Mouse (Mus musculus): ENCODE data around the gene Ttc39d. TPM values are rescaled to one million over a fixed set of nuclear protein-coding genes. Genes with fewer than 3 reads are reported as not detected.
A peak's percentile ranks its signal among the peaks of the same experiment; 100 is the strongest.
"Not testable (repeated sequence)": the region's sequence is repeated elsewhere in the genome, so short reads cannot be mapped to it uniquely, and the experiment has no call there.

The Ttc39d gene
- polyA plus RNA-seq, 1 experiment from 2014 or later, result 0.16 TPM

DNA sequence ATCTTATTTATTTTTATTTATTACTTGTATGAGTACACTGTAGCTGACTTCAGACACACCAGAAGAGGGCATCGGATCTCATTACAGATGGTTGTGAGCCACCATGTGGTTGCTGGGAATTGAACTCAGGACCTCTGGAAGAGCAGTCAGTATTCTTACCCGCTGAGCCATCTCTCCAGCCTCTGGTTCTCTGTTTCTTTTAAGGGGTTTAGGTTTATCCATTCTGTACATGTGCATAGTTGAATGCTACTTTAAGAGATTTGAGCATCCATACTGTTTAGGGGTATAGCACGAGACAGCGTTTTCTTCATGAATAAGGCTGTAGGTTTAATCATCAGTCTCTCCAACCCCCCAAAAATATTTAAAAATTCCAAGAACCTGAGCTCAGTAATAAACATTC lies 6.7 kb downstream of the Ttc39d start:
- 85% methylated on average over 4 of the region's 4 CpGs for WGBS
- not testable (repeated sequence) for H3K4me1 ChIP-seq (replicated peaks); DNase-seq (ENCODE audit: low spot score); H3K9me3 ChIP-seq; H3K36me3 ChIP-seq; H3K4me3 ChIP-seq; H3K27me3 ChIP-seq (ENCODE audit: insufficient read depth, poor library complexity, severe bottlenecking); H3K27ac ChIP-seq

DNA sequence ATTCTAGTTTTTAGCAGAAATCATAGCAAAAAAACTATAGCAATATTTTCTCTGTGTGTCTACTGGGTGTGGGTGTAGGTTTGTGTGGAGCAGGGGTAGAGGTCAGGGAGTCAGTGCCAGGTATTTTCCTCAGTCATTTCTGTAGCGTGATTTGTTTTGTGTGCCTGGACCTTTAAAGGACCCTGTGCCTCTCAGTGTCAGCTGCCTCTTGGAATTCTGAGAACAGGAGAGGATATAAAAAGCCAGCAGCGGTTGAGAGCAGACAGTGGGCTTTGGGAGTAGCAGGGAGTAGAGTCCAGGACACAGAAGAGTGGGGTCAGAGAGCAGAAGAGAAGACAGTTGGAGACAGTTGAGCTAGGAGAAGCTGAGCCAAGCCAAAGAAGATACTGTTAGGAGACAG lies 12.9 kb downstream of the Ttc39d start:
- H3K27ac ChIP-seq, result no peak overlapping the region
- H3K4me3 ChIP-seq, result no peak overlapping the region
- no peaks in the 10 kb centered on the region for H3K27me3 ChIP-seq (ENCODE audit: insufficient read depth, poor library complexity, severe bottlenecking)
- DNase-seq (ENCODE audit: low spot score), result no peak
- no peaks in the 10 kb centered on the region for H3K9me3 ChIP-seq
- WGBS, result 73% methylated on average over 2 of the region's 2 CpGs
- no peaks in the 10 kb centered on the region for H3K36me3 ChIP-seq
- peaks cover 7% of the 10 kb centered on the region for H3K4me1 ChIP-seq (replicated peaks)

DNA sequence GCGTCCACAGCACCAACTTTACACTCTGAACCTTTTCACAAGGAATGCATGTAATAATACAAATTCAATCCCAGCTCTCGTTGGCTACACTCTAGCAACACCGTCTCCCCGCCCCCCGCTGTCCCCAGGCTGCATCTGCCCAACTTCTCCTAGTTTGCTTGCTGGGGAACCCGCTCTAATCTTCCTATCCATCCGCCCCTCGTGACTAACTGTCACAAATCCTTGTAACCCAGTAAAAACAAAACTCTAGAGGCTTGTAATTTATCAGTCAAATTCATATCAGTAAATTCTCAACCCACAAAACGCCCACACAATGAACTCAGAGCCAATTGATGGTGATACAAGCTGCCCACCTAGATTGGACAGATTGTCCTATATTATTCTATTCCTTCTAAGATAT lies 13.9 kb downstream of the Ttc39d start:
- H3K4me1 ChIP-seq (replicated peaks), result peaks cover 11% of the 10 kb centered on the region
- no peak overlapping the region for H3K4me3 ChIP-seq
- DNase-seq (ENCODE audit: low spot score), result no peak
- no peaks in the 10 kb centered on the region for H3K27me3 ChIP-seq (ENCODE audit: insufficient read depth, poor library complexity, severe bottlenecking)
- H3K27ac ChIP-seq, result no peak overlapping the region
- 67% methylated on average over 9 of the region's 9 CpGs for WGBS
- H3K9me3 ChIP-seq, result no peaks in the 10 kb centered on the region
- H3K36me3 ChIP-seq, result 0 out of 2 replicates have a peak, but pooled peaks cover under 1% of the 10 kb centered on the region

DNA sequence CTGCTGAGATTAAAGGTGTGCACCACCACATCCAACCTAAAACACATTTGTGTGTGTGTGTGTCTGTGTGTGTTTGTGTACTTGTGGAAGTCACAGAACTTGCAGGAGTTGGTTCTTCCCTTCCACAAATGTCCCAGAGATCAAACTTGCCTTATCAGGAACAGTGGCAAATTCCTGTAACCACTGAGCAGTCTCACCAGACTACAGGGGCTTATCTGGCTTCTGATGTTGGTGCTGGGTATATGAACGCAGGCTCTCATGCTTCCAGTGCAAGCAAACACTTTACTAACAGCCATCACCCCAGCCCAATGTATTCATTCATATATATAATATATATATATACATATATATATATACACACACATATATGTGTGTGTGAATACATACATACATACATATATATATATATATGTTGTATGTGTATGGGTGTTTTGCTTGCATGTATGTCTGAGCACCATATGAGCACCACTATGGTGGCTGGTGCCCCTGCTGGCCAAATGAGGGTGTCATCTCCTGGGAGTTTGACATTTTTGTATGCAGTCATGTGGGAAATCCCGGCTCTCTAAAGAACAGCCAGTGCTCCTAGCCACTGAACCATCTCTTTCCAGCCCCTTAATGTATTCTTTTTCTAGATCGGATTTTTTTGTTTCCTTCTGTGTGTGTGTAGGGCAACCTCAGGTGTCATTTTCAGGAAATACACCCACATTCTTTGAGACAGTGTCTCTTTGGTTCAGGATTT lies 14.8 kb downstream of the Ttc39d start:
- DNase-seq (ENCODE audit: low spot score), result no peak
- Histone ChIP-seq H3K36me3 (peaks cover 6% of the 10 kb centered on the region; the same call in 1 of the 2 replicates), H3K27ac (no peak overlapping the region), H3K4me1 (replicated peaks) (peaks cover 11% of the 10 kb centered on the region), H3K4me3 (no peak overlapping the region), H3K9me3 (no peaks in the 10 kb centered on the region), H3K27me3 (ENCODE audit: insufficient read depth, poor library complexity, severe bottlenecking) (no peaks in the 10 kb centered on the region)
- WGBS, result 78% methylated on average over 3 of the region's 3 CpGs

DNA sequence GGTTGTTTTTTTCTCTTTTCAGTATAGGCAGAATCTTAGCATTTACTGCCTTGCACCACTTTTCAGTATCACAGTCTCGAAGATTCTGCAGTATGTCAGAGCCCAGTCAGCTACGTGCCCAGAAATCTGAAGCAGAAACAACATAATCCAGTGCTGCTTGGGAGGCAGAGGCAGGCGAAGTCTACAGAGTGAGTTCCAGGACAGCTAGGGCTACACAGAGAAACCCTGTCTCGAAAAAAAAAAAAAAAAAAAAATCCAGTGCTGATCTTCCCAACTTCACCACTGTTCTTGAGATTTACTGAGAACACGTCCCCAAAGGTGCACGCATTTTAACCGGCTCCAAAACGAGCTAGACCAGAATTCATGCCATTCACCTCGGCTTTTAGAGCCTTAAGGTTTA lies 16.6 kb downstream of the Ttc39d start:
- DNase-seq (ENCODE audit: low spot score), result no peak
- H3K27ac ChIP-seq, result peak overlapping the region; percentile 90
- 11% methylated on average over 9 of the region's 9 CpGs for WGBS

DNA sequence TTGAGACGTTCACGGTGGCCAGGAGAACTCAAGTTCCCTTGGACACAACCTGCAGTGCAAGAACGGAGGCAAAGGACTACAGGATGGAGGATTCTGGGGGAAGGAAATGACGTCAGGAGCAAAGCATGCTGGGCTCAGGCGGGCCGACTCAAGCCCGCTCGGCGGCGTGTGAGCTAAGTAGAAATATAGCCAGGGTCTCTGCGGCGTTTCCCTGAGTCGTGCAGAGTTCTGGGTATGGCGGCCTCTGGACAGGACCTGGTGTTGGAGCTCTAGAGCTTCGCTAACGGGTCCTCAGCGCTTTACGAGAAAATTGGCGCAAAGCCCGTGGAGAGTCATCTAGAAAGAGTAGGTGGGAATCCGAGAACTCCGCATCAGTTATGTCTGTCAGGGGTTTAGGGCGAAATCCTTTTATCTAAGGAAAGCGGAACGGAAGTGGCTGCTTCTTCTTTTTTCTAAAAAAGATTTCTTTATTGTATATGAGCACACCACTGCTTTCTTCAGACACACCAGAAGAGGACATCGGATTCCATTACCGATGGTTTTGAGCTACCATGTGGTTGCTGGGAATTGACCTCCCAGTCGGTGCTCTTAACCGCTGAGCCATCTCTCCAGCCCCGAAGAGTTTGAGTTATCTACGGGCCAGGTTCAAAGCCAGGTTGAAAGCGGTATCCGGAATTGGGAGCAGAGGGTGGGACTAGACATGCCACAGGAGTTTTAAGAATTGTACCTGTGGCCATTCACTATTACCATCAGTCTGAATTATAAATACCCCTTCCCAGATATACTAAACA lies 17.3 kb downstream of the Ttc39d start, which contains the start of gene Gemin6:
Gemin6 (plus strand) TSS at position 116 of the 791 bp plus-strand sequence.
- WGBS, result under 1% methylated on average over 33 of the region's 33 CpGs
- H3K4me3 ChIP-seq, result peak within 1 kb of the TSS; percentile 67

More for the DNA sequence above, 16.6 kb downstream of the Ttc39d start:
- peak overlapping the region; percentile 67 for H3K4me3 ChIP-seq
- no peaks in the 10 kb centered on the region for H3K27me3 ChIP-seq (ENCODE audit: insufficient read depth, poor library complexity, severe bottlenecking)
- peaks cover 11% of the 10 kb centered on the region for H3K4me1 ChIP-seq (replicated peaks)
- peaks cover 23% of the 10 kb centered on the region for H3K36me3 ChIP-seq
- H3K9me3 ChIP-seq, result no peaks in the 10 kb centered on the region

DNA sequence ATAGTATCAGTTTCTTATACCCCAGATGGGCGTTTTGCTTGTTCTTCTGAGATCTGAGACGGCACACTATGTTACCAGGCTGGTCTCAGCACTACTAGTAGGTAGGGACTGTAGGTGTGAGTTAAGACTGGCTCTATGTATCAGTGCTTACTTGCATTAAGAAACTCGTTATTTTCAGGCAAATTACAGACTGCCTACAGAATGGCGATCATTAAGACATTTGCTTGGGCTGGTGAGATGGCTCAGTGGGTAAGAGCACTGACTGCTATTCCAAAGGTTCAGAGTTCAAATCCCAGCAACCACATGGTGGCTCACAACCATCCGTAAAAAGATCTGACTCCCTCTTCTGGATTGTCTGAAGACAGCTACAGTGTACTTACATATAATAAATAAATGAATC lies 17.9 kb downstream of the Ttc39d start:
- not testable (repeated sequence) for DNase-seq (ENCODE audit: low spot score); H3K27me3 ChIP-seq (ENCODE audit: insufficient read depth, poor library complexity, severe bottlenecking); H3K9me3 ChIP-seq
- Histone ChIP-seq H3K36me3 (peaks cover 31% of the 10 kb centered on the region), H3K4me1 (replicated peaks) (peaks cover 11% of the 10 kb centered on the region), H3K27ac (peak overlapping the region; percentile 90), H3K4me3 (peak overlapping the region; percentile 67)
- WGBS, result 61% methylated on average over 5 of the region's 5 CpGs

More for the DNA sequence above, 17.3 kb downstream of the Ttc39d start, which contains the start of gene Gemin6:
- Histone ChIP-seq H3K9me3 (no peaks in the 10 kb centered on the region), H3K36me3 (peaks cover 30% of the 10 kb centered on the region), H3K4me1 (replicated peaks) (peaks cover 11% of the 10 kb centered on the region), H3K27ac (peak within 1 kb of the TSS; percentile 90), H3K27me3 (ENCODE audit: insufficient read depth, poor library complexity, severe bottlenecking) (no peaks in the 10 kb centered on the region)
- DNase-seq (ENCODE audit: low spot score), result peak; percentile 87

DNA sequence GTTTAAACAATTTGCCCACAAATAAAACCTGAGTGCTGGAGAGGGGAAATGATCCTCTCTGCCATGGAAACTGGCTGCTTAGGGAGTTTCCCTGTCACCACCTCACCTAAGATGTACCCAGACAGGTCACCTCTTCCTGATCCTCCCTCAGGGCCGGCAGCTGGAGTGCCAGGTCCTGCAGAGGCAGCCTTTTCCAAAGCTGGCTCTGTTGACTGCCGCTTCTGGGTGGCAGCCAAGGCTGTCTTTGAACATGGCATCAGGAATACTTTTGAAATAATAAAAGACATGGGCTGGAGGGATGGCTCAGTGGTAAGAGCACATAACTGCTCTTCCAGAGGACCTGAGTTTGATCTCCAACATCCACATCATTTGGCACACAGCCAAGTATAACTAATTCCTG lies 22.1 kb downstream of the Ttc39d start:
- Histone ChIP-seq H3K27ac (no peak overlapping the region), H3K36me3 (peaks cover 45% of the 10 kb centered on the region), H3K4me1 (replicated peaks) (peaks cover 8% of the 10 kb centered on the region), H3K9me3 (no peaks in the 10 kb centered on the region), H3K4me3 (no peak overlapping the region), H3K27me3 (ENCODE audit: insufficient read depth, poor library complexity, severe bottlenecking) (no peaks in the 10 kb centered on the region)
- 92% methylated on average over 2 of the region's 2 CpGs for WGBS
- DNase-seq (ENCODE audit: low spot score), result no peak

DNA sequence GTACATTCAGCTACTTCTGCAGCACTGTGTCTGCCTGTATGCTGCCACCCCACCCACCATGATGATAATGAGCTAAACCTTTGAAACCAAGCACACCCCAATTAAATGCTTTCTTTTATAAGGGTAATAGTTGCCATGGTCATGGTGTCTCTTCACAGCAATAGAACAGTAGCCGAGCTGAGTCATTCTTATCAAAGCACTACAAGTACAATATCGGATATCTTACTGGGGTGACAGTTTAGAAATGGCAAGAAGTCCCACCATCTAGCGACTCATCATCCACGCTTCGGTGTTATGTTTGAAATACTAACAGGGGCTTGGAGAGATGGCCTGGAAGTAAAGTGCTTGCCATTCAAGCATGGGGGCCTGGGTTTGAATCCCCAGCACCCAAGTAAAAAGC lies 26.6 kb downstream of the Ttc39d start:
- Histone ChIP-seq H3K36me3 (peaks cover 43% of the 10 kb centered on the region), H3K27me3 (ENCODE audit: insufficient read depth, poor library complexity, severe bottlenecking) (no peaks in the 10 kb centered on the region), H3K4me3 (no peak overlapping the region), H3K27ac (no peak overlapping the region), H3K4me1 (replicated peaks) (no peaks in the 10 kb centered on the region), H3K9me3 (no peaks in the 10 kb centered on the region)
- 92% methylated on average over 5 of the region's 5 CpGs for WGBS
- no peak for DNase-seq (ENCODE audit: low spot score)

DNA sequence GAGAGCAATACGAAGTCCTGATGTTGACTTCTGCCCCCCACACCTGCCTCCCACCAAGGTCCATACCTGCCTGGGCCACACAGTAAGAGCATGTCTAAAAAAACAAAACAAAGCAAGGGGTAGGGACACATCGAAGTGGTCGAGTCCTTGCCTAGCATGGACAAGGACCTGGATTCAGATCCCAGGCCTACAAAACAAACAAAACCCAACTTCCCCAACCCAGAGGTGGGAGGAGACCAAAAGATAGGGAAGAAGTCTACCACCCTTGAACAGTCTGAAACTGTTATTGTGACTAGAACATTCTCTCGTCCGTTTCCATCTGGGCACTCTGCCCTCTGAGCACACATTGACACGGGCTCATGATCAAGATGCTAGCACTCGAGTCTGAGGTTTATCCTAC lies 27.1 kb downstream of the Ttc39d start:
- Histone ChIP-seq H3K4me1 (replicated peaks) (no peaks in the 10 kb centered on the region), H3K27ac (no peak overlapping the region), H3K9me3 (no peaks in the 10 kb centered on the region), H3K36me3 (peaks cover 43% of the 10 kb centered on the region), H3K27me3 (ENCODE audit: insufficient read depth, poor library complexity, severe bottlenecking) (no peaks in the 10 kb centered on the region), H3K4me3 (no peak overlapping the region)
- DNase-seq (ENCODE audit: low spot score), result no peak
- WGBS, result 88% methylated on average over 7 of the region's 7 CpGs

DNA sequence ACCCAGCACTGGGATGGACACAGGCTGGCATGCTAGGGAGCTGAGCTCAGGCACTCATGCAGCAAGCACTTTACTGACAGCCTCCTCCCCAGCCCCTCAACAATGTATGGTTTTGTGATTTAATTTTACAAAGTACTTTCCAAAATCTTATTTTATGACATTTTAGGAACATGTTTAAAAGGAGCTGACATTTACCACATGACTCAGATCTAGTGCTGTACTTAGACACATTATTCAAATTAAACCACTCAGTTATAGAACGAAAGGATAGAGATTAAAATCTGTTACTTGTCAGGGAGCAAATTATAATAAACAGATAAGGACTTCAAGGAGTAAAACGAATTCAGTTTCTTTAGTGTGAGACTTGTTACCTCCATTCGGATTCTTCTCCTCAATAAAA lies 28.2 kb downstream of the Ttc39d start:
- no peaks in the 10 kb centered on the region for H3K4me1 ChIP-seq (replicated peaks)
- H3K27me3 ChIP-seq (ENCODE audit: insufficient read depth, poor library complexity, severe bottlenecking), result no peaks in the 10 kb centered on the region
- peaks cover 52% of the 10 kb centered on the region for H3K36me3 ChIP-seq
- 90% methylated on average over 3 of the region's 3 CpGs for WGBS
- no peaks in the 10 kb centered on the region for H3K9me3 ChIP-seq
- DNase-seq (ENCODE audit: low spot score), result no peak
- no peak overlapping the region for H3K4me3 ChIP-seq
- H3K27ac ChIP-seq, result no peak overlapping the region

DNA sequence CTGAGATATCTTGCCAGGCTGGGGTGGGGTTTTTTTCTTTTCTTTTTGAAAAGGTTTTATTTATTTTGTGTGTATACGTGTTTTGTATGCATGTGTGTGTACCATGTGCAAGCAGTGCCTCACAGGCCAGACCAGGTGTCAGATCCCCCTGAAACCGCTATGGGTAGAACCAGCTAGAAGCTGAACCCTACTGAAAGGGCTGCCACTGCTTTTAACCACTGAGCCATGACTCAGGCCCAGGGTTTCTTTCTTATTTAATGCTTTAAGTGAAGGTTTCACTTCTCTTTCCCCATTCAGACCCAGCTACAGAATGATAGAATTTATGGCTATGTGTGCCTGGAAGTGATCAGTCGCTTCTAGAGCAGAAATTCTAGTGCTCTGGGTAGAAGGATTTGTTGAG lies 29.5 kb downstream of the Ttc39d start:
- Histone ChIP-seq H3K27ac (no peak overlapping the region), H3K9me3 (no peaks in the 10 kb centered on the region), H3K27me3 (ENCODE audit: insufficient read depth, poor library complexity, severe bottlenecking) (no peaks in the 10 kb centered on the region), H3K36me3 (peaks cover 55% of the 10 kb centered on the region), H3K4me1 (replicated peaks) (no peaks in the 10 kb centered on the region), H3K4me3 (no peak overlapping the region)
- WGBS, result 93% methylated on average over 3 of the region's 3 CpGs
- DNase-seq (ENCODE audit: low spot score), result no peak

DNA sequence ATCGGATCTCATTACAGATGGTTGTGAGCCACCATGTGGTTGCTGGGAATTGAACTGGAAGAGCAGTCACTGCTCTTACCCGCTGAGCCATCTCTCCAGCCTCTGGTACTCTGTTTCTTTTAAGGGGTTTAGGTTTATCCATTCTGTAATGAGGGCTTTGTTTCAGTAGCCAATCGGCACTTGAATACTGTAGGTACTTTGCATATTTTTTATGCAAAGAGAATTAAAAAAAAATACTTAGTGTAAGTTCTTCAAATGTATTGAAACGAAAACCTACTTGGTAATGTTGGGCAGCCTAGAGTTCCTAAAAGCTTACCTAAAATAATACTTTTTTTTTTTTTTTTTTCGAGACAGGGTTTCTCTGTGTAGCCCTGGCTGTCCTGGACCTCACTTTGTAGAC lies 30.2 kb downstream of the Ttc39d start:
- H3K27me3 ChIP-seq (ENCODE audit: insufficient read depth, poor library complexity, severe bottlenecking), result no peaks in the 10 kb centered on the region
- 89% methylated on average over 5 of the region's 5 CpGs for WGBS

More for the DNA sequence above, 30.2 kb downstream of the Ttc39d start:
- no peaks in the 10 kb centered on the region for H3K9me3 ChIP-seq
- no peak overlapping the region for H3K27ac ChIP-seq
- H3K4me3 ChIP-seq, result no peak overlapping the region
- no peak for DNase-seq (ENCODE audit: low spot score)
- peaks cover 62% of the 10 kb centered on the region for H3K36me3 ChIP-seq
- H3K4me1 ChIP-seq (replicated peaks), result no peaks in the 10 kb centered on the region
